Mouse (Mus musculus) cerebellum, postnatal 4 days (tissue): Measurements from ENCODE around the gene Sec24d.

Experiments used
- DNase-seq, 2 experiments: peaks; one replicate each; pipeline ENCODE4 v3.0.0; 2022; ENCODE audit warnings: low spot score in 2 of 2, mixed read lengths in 1 of 2

Sec24d gene

DNA sequence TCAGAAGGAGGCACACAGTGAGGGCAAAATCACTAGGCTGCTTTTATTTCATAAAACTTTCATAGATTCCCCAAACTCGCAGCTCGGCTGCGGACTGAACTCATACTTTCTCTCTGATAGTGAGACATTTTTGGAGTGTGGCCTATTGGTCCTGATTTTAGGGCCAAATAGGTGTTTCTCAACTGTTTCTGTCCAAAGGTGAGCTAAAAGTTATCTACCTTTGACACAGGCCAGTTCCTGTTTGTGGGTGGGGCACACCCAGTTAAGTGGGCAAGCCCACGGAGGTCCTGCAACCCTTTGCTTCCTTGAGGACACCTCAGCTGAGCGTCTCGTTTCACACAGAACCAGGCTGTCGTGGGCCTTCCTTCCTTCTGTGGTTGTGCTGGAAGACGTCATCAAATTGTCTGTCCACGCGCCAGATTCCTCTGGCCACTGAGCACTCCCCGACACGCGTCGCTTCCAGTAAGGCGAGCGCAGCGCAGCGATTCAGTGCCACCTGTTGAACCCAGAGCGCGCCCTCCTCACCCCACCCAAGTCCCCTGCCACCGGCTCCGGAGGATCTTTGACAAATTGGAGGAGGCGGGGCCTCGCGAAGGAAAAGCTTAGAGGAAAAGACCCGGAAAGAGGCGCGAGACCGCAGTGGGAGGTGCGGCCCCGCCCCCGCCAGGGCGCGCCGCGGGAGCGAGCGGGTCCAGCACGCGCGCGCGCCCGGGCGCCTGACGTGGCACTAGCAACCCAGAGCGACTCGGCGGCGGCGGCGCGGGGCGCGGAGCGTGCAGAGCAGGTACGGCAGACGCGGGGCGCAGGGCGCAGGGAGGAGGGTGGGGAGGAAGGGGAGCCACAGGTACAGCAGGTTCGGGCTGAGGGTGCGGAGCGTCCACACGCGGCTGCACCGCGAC lies at the start of gene Sec24d:
Gene Sec24d (plus strand): TSS at position 703 of the 899 bp plus-strand sequence.
- DNase-seq: peak; percentile 52 to 74

DNA sequence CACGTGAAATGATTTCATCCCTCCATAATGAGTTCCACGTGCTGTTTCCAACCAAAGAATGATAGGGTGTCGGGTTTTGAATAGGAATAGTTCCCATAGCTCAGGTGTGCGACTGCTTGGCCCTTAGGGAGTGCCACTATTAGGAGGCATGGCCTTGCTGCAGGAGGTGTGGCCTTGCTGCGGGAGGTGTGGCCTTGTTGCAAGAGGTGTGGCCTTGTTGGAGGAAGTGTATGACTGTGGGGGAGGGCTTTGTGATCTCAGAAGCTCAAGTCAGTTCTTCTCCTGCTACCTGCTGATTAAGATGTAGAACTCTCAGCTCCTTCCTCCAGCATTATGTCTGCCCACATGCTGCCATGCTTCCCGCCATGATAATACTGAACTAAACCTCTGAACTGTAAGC lies 48.6 kb upstream of the Sec24d start:
- DNase-seq: no peak

- DNase-seq: no peak
Observed at GRCm38 (mm10) chr3:123227276-123227675, 40.0 kb upstream of the Sec24d start.

DNA sequence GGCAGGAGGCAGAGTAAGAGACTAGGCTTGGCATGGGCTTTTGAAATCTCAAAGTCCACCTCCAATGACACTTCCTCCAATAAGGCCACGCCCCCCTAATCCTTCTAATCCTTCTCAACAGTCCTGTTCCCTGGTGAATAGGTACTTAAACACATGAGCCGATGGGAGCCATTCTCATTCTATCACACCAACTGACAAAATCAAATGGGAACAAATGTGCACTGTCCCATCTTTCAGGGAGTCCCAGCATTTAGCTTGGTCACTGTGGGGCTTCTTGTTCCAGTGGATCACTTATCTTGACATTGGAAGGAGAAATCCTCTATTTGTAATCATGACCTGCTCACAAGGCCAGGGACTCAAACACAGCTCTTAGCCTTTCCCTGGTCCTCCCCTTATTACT lies 35.6 kb upstream of the Sec24d start:
- DNase-seq: no peak

DNA sequence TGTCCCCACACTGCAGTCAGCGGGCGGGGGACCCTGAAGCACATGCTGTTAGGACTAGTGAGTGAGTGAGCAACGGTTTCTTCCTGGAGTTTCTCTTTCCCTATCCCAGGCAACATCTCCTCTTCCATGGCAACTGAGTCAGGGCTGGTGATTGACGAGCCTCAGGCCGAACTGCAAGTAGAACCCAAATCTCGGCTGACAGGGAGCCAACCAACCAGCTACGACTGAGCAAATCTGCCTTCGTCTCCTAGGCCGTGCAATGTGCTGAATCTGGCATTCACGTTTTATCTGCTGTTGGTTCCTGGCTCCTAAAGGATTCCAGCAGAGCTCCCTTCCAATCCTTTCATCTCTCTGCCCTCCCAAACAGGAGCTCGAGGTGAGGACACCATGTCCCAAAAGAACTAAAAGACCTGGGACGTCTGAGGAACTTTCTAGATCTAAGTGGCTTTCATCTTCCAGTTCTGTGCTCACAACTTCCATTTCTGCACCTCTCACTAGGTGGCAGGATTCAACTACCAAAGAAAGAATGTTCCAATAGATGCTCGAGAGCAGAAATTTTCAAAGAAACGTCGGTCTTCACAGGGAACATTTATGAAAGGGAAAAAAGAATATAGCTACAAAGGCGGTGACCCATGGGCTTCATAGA lies 32.9 kb upstream of the Sec24d start:
- peak in 1 of 2 experiments; percentile 16 for DNase-seq

- DNase-seq: no peak
Observed at GRCm38 (mm10) chr3:123235495-123235894, 31.8 kb upstream of the Sec24d start.

DNA sequence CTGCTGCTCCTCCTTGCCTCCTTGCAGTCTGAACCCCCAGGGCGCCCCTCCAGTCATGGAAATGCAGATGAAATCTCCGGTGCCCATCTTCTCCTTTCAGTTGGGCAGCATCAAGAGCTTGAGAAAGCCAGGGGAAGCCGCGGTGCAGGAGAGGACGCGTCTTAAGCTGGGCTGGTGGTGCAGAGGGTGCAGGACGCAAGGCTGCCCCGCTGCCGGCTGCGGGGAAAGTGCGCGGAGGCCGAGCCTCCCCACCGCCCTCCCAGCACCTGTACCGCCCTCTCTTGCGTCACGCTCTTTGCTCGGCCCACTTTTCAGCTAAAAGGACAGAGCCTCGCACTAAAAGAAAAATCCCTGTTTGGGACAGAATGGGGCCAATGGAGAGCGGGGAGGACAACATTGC lies 31.3 kb upstream of the Sec24d start, which contains the start of gene Synpo2:
Gene Synpo2 (minus strand): TSS at position 229 of the 400 bp plus-strand sequence.
- peak in 1 of 2 experiments; percentile 22 for DNase-seq

DNA sequence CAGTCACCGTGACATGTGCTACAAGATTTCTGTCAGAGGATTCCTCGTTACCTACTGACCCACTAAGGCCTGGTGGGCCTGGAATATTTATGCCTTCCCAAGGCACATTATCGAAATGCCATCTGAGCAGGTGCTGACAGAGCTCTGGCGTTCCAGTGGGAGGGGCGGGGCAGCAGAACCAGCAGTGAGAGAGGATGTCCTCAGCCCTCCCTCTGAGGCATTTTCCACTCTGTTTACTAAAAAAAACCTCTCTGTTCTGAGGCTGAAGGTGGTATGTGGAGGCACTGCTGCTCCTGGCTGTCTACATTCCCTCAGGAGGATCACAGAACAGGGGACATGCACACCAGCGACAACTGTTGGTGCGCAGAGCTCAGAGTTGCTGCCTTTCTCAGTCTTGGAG lies 30.2 kb upstream of the Sec24d start:
- no peak for DNase-seq

GRCm38 (mm10) chr3:123237446-123237845 lies 29.8 kb upstream of the Sec24d start:
- DNase-seq: no peak

DNA sequence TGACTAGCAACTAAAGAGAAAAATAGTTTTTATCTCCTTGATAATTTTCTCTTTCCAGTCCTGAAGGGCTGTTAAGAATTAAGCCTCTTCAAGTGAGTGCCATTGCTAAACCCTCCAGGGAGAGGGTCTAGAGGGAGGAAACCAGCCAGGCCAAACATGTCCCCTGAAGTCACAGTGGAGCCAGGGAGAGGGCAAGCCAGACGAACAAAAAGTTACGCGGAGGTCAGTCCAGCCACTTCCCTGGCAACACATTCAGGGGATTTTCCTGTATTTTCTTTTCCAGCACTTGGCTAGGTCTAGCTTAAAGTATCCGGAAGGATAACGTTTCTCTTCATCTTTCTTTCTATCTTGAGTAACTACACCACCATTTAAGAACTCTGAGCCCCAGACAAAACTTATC lies 22.9 kb upstream of the Sec24d start:
- DNase-seq: no peak

DNA sequence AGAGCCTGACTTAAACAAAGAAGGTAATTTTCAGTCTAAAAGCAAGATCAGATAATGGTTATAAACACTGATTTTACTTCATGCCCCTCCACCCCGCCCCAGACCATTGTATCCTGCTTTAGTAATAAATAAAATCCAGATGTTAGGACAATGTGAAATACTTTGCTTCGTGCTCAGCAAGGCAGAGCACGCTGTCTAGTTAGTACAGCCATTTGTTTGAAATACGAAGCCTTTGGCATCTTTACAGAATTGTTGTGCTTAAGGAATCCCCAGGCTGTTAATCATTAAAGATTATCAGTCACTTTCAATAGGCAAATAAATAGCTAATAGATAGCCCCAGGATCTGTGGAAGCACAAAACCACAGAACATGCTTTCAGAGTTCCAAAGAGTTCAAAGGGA lies 21.6 kb upstream of the Sec24d start:
- no peak for DNase-seq

DNA sequence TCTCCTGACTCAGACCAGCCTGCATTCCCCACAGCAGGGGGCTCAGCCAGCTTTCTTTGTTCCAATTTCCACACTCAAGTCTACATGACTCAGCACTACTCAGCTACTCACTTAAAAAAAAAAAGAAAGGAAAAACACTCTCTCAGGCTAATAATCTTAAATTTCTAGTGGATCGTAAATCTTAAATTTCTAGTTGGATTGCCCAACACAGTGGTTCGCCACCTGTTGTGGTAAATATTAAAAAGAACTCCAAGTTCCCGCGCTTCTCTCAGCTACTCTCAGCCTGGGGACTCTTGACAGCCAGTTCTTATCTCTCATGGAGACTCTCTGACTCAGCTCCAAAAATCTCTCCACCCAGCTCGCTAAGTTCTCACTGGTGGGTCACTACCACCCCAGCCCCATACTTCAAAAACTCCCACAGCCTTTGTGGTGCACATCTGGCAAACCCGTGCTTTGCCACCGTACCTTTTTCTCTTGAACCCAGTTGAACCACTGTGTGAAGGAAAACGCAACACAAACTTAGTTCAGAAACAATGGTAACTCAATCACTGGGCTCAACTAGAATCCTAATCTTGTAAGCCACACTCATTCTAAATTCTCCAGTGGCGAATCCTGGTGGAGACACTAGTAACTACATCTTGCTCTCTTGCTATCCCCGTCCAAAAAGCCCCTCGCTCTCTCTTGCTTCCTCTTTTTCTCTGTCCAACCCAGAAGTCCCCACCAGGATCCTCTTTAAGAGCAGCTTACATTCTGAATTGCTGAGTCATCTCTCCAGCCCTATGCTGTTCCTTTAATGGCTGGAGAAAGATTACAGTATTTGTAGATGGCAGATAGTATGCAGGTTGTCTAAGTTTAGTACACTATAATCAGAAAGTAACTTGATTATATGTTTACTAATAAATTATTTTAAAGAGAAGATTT lies 10.8 kb upstream of the Sec24d start:
- DNase-seq: no peak

GRCm38 (mm10) chr3:123258709-123259108 lies 8.5 kb upstream of the Sec24d start:
- DNase-seq: no peak

DNA sequence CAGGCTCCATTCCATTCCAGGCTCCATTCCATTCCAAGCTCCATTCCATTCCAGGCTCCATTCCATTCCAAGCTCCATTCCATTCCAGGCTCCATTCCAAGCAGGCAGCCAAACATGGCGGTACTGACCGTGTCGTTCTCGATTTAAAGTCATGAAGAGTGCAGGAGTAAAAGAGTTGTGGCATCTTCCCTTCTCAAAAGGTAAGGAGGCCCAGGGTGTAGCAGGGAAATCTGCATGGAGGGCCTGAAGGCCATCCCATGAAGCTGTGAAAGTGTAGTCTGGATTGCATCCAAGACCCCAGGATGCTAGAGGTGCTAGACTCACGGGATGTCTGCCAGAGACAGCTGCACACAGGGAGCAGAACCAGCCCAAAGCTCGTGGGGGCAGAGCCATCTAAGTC lies 2.5 kb upstream of the Sec24d start:
- DNase-seq: no peak

DNA sequence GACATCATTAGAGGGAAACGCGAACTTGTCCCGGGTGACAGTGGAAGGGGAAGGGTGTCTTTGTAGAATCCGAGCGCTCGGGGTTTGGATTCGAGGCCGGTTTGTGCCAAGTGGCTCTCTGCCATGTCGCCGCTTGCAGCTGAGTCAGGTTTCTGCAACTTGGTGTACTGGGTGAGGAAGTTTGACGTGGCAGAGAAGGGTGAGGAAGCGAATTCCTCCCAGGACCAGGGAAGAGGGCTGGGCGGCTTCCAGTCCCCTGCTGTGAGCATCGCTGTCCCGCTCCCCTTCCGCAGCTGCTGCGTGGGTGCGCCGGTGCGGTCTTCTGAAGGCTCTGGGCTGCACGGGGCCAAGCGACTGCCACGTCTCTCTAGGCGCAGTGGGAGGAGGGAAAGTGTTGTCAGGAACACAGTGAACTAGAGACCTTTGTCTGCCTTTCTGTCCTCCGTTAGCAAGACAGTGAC lies 516 bp downstream of the Sec24d start:
- peak in 1 of 2 experiments; percentile 48 for DNase-seq

DNA sequence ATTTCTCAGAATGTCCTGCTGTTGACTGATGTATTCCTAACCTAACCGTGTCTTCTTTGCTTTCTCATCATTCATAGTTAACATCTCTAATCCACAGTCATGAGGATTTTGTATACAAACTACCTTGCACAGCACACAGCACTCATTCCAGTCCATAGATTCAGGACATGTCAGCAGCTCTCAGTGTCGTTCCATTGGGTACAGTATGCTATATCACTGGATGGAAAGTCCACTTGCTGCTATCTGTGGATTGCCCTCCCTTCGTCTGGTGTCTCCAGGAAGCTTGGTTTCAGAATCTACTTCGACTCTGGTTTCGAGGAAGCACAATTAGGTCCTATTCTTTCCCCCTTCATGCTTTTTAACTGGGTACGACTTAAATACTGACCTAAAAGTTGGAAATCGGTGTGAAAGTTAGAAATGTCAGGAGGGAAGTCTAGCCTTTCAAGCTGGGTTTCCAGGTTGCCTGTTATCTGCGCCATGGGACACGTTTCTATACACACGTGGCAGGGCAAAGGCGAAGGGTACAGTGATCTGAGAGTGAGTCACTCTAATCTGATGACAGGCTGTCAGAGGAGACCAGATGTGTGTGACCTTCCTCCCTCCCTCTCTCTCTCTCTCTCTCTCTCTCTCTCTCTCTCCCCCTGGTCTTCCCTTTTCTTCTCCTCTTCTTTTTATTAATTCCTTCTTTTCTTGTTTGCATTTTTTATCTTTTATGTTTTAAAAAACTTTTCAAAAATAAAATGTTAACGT lies 15.8 kb downstream of the Sec24d start:
- no peak for DNase-seq

DNA sequence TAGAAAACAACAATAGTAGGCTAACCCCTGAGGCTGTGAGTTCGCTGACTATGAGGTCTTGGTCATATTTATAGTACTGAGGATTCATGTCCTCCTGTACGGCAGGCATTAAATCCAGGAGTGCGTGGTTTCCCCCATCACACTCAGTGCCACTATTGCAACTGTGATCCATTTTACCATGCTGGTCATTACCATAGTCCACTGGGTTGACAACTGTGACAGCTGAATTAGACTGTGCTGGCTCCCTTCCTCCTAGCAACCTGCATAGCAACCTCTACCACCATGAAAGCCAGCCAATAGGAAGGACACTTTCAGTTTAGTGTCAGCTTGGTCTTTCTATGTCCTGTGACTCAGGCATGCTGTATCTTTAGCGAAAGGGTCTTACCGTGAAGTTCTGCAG lies 17.0 kb downstream of the Sec24d start:
- DNase-seq: no peak

DNA sequence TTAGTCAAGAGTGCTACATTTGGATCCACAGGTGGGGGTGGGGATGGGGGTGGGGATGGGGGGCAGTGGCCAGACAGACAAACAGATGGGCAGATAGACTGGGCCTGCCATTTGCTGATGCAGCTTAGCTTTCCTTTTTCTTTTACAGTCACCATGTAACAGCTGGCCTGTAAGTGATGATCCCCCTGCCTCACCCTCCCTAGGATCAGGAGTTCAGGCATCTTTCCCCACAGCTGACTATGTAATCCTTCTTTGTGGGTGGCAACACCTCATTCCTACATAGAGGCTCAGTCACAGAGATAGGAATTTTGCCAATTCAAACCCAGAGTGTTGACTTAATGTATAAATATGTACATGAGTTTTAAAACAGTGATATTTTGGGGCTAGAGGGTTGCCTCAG lies 18.4 kb downstream of the Sec24d start:
- DNase-seq: no peak

DNA sequence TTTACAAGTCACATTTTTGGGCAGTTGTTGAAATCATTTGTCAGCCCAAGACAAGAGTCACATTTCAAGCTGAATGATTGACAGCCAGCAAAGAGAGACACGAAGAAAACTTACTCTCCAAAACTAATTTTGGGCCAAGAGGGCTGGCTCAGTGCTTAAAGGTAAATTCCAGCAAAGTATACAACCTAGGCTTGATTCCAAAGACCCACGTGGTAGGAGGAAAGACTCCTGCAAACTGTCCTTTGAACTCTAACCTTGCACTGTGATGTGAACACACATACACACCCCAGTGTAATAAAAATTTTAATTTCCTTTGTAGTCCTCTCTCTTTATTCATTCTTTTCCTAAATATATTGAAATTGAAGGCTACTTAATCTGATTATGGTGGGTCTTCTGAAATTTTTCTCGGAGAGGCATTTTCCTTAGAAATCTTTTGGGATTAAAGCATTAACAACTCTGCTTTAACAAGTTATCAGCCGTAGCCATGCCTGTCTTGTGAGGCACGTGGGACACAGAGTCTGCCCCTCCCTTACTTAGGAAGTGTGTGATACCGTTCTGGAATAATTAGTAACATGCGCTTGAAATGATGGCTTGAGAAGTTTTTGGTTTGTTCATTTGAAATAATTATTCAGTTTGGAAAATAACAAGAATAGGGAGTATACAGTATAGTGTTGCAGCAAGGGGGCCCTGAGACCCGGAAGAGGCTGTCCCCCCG lies 21.8 kb downstream of the Sec24d start:
- no peak for DNase-seq

DNA sequence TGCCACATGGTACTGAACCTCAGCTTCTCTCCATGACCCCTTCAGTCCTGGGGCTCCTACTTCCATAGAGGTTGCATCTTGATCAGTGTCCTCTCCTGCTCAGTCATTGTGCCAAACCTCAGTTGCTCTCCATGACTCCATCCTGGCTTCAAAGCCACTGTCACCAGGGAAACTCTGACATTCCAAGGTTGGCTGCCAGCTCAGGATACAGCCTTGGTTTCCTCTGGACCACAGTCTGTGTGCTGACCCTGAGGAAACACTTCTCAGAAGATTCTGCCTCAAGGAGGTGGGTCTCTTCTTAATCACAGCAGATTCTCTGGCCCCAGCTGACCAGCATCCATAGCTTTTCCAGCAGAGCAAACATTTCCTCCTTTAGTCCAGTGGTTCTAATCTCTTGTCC lies 24.4 kb downstream of the Sec24d start:
- DNase-seq: no peak
